Mouse (Mus musculus) left cerebral cortex, adult 9 months (tissue): ENCODE results near the gene Grb2.
A peak's percentile ranks its signal among the peaks of the same experiment; 100 is the strongest.

Experiments used
- DNase-seq, 2 experiments: peaks; one replicate each; pipeline ENCODE4 v3.0.0; 2022; ENCODE audit warnings: low spot score in 2 of 2

Gene Grb2

GRCm38 (mm10) chr11:115606733-115607132 is 101.7 kb downstream of the Grb2 start:
- no peak for DNase-seq

DNA sequence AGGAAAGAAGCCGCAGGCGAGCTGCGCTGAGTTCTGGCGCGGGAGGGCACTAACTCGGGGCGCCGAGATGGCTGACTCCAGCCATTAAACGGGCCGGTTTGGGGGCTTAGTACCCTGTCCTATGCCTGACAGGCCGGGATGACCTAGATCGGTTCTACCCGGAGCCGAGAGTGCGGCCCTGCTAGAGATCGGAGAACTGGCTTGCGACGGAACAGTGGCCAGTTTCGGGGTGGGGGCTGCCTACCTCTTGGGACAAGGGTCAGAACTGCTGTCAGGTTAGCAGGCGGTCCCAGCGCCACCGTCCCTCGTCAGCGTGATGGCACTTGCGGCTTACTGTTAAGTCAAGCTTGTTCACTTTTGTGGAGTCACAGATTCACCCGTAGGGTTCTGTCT is 104.1 kb downstream of the Grb2 start:
- DNase-seq, result no peak

DNA sequence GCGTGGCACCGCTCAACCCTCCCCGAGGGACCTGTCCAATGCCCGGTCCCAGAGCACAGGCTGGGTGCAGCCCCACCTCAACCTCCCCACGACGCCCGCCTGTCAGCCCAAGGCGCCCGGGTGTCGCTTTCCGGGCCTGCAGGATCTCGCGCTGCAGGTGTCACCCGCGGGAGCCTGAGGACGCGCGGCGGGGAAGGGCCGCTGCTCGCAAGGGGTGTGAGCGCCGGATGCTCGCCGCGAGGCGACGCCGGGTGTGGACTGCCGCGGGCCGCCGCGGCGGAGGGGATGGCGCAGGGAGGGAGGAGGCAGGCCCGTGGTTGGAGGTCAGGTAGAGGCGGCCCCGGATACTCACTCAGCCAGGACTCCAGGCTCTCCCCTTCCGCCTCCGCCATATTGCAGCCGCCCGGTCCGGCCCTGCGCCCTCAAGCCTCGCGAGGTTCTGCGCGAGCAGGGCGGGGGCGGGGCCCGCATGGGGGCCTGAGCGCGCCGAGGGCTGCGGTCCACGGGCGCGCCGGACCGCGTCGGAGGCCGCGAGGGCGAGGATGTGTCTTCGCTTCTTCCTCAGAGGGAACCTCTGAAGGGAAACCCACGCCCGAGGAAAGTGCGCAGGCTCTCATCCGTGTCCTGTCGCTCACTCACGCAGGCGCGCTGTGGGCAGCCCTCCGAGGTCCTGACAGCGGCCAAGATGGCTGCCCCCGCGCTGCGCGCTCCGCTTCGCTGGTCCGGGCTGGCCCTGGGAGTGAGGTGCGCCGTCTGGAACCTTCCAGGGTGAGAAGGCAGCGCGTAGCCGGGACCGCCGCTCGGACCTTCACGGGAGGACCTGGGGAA is 104.7 kb downstream of the Grb2 start, which contains the start of the genes Mrps7 and Gga3:
TSS of gene Mrps7 (plus strand) at position 450 of the 828 bp plus-strand sequence.
TSS of gene Gga3 (minus strand) at position 576 of the 828 bp plus-strand sequence.
- DNase-seq, result peak; percentile 73 to 87

DNA sequence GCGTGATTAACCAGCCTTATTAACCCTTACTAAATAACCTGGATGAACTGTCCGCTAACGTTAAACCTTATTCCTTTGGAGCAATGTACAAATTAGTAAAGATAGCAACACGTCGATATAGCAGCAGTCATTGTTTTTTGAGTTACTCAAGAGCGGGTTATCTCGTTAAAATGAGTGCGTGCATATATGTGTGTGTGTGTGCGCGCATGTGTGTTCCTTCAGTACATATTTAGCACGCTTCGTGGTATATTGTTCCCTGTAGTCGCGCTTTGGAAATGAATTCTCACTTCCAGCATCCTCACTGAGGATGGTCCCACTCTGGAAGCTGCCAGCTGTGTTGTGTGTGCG is 105.3 kb downstream of the Grb2 start:
- no peak for DNase-seq

GRCm38 (mm10) chr11:115601174-115601573 is 107.2 kb downstream of the Grb2 start:
- DNase-seq, result no peak

DNA sequence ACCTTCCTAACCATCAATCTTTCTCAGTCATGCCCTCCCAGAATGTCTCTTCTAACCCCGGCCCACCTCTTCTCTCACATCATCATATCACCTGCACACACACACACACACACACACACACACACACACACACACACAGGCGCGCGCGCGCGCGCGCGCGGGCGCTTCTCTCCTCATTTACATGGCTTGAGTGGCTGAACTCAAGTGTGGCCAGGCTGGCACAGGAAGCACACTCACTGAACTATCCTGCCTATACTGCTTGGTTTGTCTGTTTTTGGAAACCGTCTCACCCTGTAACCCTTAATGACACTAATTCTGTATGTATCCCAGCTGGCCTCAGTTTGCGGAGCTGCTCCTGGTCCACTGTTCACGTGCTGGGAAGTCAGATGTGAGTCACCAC is 107.7 kb downstream of the Grb2 start:
- no peak for DNase-seq

GRCm38 (mm10) chr11:115599722-115600121 is 108.7 kb downstream of the Grb2 start:
- peak in 1 of 2 experiments; percentile 59 for DNase-seq

GRCm38 (mm10) chr11:115598309-115598708 is 110.1 kb downstream of the Grb2 start:
- no peak for DNase-seq

- DNase-seq, result no peak
Observed at GRCm38 (mm10) chr11:115595209-115595608, 113.2 kb downstream of the Grb2 start.
